Mouse (Mus musculus) midbrain, embryonic 14.5 days (tissue): Measurements from ENCODE around the gene Gne. TPM values are rescaled to one million over a fixed set of nuclear protein-coding genes. Genes with fewer than 3 reads are reported as not detected.
"Not testable (repeated sequence)": the region's sequence is repeated elsewhere in the genome, so short reads cannot be mapped to it uniquely, and the experiment has no call there.

Experiments used
- ATAC-seq: fragments of 200-750 bp; cut with Nextera tagmentation; 2 replicates; pipeline ENCODE4 v1.8.0; 2017; ENCODE audit warnings: moderate number of reproducible peaks, moderate library complexity; ENCODE audit not compliant: low FRiP score, low TSS enrichment
- DNase-seq: peaks from one replicate; pipeline ENCODE4 v3.0.0-alpha.2; 2015
- H3K27ac ChIP-seq: fragments of 300-500 bp; sonication (generic); replicated peaks from 2 replicates; pipeline ENCODE4 v1.5.1; 2014; ENCODE audit warnings: mild to moderate bottlenecking, low read depth, low read length, moderate library complexity
- H3K27me3 ChIP-seq: fragments of 300-500 bp; sonication (generic); 2 replicates; pipeline ENCODE4 v1.6.1; 2014; ENCODE audit warnings: low read length, control low read depth, mixed read lengths; ENCODE audit not compliant: control insufficient read depth, insufficient read depth
- H3K36me3 ChIP-seq: fragments of 300-500 bp; sonication (generic); 2 replicates; pipeline ENCODE4 v1.6.1; 2014; ENCODE audit warnings: low read length, control low read depth; ENCODE audit not compliant: control insufficient read depth, insufficient read depth
- H3K4me1 ChIP-seq: fragments of 300-500 bp; sonication (generic); 2 replicates; pipeline ENCODE4 v1.6.1; 2014; ENCODE audit warnings: mild to moderate bottlenecking, antibody characterized with exemption, low read length, control low read depth; ENCODE audit not compliant: control insufficient read depth, insufficient read depth
- H3K4me2 ChIP-seq: fragments of 300-500 bp; sonication (generic); 2 replicates; pipeline ENCODE4 v1.6.1; 2014; ENCODE audit warnings: mild to moderate bottlenecking, low read length, moderate library complexity
- H3K4me3 ChIP-seq: fragments of 300-500 bp; sonication (generic); replicated peaks from 2 replicates; pipeline ENCODE4 v1.5.1; 2014; ENCODE audit warnings: low read depth, low read length
- H3K9ac ChIP-seq: fragments of 300-500 bp; sonication (generic); replicated peaks from 2 replicates; pipeline ENCODE4 v1.6.1; 2014; ENCODE audit warnings: mild to moderate bottlenecking, low read length, moderate library complexity
- H3K9me3 ChIP-seq: fragments of 300-500 bp; sonication (generic); 2 replicates; pipeline ENCODE4 v1.6.1; 2016; ENCODE audit warnings: low read length, control low read depth, mixed read lengths; ENCODE audit not compliant: control insufficient read depth
- WGBS: fragments of 180-500 bp; shearing (Covaris S2); extraction: QIAGEN DNeasy Blood & Tissue Kit; methylation state at CpG from one replicate; pipeline ENCODE4 v1.1.7; 2014; 5-methylcytosine and 5-hydroxymethylcytosine counted together
- polyA plus RNA-seq: library from polyadenylated mRNA; unstranded; fragments of >200 nt; fragmentation: Nextera tagmentation; extraction: Ambion mirVana; gene quantifications from 2 replicates; pipeline ENCODE4 v1.2.1, GENCODE M21; 2014

The Gne gene
- polyA plus RNA-seq, 1 experiment from 2014 or later, result 29.5 TPM

DNA sequence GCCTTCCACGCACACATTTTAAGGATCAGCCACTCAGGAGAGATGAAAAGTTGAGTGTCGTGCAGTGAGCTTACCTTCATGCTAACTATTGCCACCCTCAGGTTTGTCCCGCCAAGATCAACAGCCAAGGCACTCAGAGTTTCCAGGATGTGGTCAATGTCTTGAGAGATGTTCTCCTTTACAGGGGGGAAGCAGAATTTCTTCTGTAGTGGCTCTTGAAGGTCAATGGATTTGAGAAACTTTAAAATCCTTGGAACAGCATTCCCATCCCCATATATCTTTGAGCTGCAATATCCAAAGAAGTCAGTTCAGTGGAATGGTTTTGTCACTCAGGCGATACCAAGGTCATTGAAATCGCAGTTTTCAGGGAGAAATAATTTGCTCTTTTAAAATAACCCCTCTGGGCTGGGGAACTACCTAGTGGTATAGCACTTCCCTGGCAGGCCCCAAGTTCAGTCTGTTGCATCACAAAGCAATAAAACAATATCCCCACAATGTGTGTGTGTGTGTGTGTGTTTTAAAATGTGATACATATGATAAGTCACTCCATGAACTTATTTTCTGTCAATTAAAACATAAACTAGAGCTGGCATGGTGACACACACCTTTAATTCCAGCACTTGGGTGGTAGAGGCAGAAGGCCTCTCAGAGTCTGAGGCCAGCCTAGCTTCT, 39.2 kb downstream of the Gne start:
- H3K27me3 ChIP-seq, result peaks cover 7% of the 10 kb centered on the region; the same call in 1 of the 2 replicates
- peaks cover 46% of the 10 kb centered on the region for H3K36me3 ChIP-seq
- no peak overlapping the region for H3K9ac ChIP-seq
- no peaks in the 10 kb centered on the region for H3K9me3 ChIP-seq
- WGBS, result 95% methylated on average over 5 of the region's 5 CpGs
- no peak for DNase-seq
- no peaks in the 10 kb centered on the region for H3K4me1 ChIP-seq
- H3K4me3 ChIP-seq, result no peak overlapping the region
- no peak overlapping the region for H3K4me2 ChIP-seq
- ATAC-seq, result no peak
- no peak overlapping the region for H3K27ac ChIP-seq

DNA sequence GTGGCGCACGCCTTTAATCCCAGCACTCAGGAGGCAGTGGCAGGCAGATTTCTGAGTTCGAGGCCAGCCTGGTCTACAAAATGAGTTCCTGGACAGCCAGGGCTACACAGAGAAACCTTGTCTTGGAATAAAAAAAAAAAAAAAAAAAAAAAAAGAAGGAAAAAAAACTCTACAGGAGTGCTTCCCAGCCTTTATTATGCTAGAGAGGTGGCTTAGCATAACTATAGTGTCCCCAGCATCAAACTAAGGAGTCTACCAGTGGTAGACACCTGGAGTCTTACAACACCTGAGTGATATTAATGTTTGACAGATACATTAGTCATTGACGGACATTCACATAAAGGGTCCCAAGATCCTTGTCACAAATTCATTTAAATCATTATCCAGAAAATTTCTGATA, 40.8 kb downstream of the Gne start:
- WGBS, result 95% methylated on average over 4 of the region's 4 CpGs
- not testable (repeated sequence) for ATAC-seq, H3K9me3 ChIP-seq, H3K27ac ChIP-seq, H3K4me1 ChIP-seq, DNase-seq, H3K4me3 ChIP-seq, H3K9ac ChIP-seq, H3K4me2 ChIP-seq
- H3K27me3 ChIP-seq, result peaks cover 24% of the 10 kb centered on the region
- H3K36me3 ChIP-seq, result peaks cover 52% of the 10 kb centered on the region

DNA sequence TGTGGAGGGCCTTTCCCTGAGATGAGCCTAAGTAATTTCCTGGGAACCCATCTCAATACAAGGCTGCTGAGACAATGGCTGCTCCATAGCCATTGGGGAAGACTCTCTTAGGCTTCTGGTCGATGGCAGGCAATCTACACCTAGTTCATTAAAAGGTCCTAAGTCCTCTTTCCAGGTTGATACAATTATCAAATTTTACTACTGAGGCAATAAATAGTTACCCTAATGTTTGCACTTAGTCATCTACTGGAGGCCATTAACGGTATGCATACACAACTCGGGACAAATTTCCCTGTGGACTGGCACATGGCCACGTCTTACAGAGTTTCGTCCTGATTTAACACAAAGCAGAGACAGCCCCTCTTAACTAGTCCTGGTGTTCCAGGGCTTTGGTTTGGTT, 41.5 kb downstream of the Gne start:
- WGBS, result 92% methylated on average over 5 of the region's 5 CpGs
- Histone ChIP-seq H3K4me1 (no peaks in the 10 kb centered on the region), H3K4me2 (no peak overlapping the region), H3K9ac (no peak overlapping the region), H3K27me3 (peaks cover 25% of the 10 kb centered on the region), H3K27ac (no peak overlapping the region), H3K4me3 (no peak overlapping the region), H3K9me3 (no peaks in the 10 kb centered on the region), H3K36me3 (peaks cover 54% of the 10 kb centered on the region)
- ATAC-seq, result no peak
- DNase-seq, result no peak

DNA sequence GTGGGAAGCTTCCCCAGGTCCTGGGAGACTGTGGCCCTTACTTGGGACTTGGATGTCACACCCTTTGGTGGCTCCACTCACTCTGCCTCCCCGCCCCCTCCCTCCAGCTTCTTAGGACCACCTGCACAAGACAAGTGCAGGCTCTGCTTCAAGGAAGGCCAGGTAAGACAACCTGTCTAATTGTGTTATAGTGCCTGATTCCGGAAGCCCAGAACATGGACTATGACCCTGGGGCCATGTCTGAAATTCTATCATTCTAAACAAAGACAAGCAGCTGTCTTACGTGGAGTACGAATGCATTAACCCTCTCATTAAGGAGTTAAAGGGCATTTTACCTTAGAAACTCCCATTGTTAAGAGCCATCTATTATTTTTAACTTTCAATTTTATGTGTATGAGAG, 43.2 kb downstream of the Gne start:
- Histone ChIP-seq H3K4me1 (no peaks in the 10 kb centered on the region), H3K36me3 (peaks cover 67% of the 10 kb centered on the region), H3K27ac (no peak overlapping the region), H3K4me3 (no peak overlapping the region), H3K27me3 (peaks cover 39% of the 10 kb centered on the region), H3K9ac (no peak overlapping the region), H3K4me2 (no peak overlapping the region), H3K9me3 (no peaks in the 10 kb centered on the region)
- DNase-seq (no peak), ATAC-seq (no peak)
- WGBS, result 90% methylated on average over 4 of the region's 4 CpGs

DNA sequence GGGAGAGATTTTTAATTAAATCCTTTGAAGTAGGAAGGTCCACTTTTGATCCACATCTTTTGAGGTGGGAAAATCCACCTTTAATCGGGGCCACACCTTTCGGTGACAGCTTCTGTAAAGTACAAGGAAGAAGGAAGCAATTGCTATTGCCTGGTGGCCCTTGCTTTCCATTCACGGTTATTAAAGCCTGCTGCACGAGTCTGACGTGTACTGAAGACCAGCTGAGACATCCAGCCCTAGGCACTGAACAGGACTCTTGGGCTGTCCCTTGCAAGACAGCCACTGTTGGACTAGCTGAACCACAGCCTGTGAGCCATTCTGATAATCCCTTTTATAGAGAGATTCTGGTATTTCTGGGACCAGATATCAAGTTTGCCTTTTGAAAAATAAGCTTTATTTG, 47.5 kb downstream of the Gne start:
- Histone ChIP-seq H3K4me2 (no peak overlapping the region), H3K27me3 (peaks cover 72% of the 10 kb centered on the region), H3K4me1 (no peaks in the 10 kb centered on the region), H3K27ac (no peak overlapping the region), H3K9me3 (no peaks in the 10 kb centered on the region), H3K9ac (no peak overlapping the region), H3K4me3 (no peak overlapping the region), H3K36me3 (peaks cover 81% of the 10 kb centered on the region)
- DNase-seq, result no peak
- no peak for ATAC-seq
- 68% methylated on average over 5 of the region's 5 CpGs for WGBS

DNA sequence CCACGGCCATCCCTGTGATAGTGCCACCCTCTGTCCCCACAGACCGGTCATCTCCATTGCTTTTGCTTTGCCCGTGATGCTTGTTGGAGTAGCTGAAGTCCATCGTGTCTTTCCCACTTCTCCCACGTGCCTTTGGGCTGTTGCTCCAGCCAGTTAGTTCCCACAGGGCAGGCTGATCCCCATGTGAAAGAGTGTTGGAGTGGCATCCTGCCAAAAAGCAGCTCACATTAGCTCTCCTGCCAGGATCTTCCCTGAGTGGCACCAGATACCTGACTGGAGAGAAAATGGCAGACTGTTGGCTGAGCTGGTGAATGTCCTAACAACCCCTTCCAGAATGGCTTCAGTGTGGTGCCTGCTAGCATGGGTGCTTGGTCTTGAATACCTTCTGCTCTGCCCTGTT, 52.5 kb downstream of the Gne start:
- Histone ChIP-seq H3K4me3 (no peak overlapping the region), H3K4me2 (no peak overlapping the region), H3K36me3 (peaks cover 74% of the 10 kb centered on the region), H3K9me3 (no peaks in the 10 kb centered on the region), H3K27ac (no peak overlapping the region), H3K9ac (no peak overlapping the region), H3K4me1 (peaks cover 11% of the 10 kb centered on the region), H3K27me3 (peaks cover 63% of the 10 kb centered on the region)
- ATAC-seq (no peak), DNase-seq (peak; percentile 23)
- 87% methylated on average over 5 of the region's 5 CpGs for WGBS

DNA sequence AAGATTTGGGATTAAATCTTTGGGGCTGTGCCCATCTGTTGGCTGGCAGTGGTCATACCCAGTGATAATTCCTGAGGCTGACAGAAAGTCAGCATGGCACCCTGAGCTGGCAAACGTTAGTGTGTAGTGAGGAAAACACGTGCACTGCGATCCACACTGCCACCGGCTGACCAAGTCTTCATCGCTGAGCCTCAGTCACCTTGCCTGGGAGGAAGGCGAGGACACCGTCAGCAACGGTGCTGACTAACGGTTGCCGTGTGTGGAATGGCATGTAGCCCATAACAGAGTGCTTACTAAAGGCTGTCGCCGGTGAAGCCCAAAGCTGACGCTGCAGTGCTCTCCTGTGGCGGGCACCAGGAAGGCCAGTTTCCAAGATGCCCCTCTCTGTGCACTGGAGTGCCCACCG, 54.3 kb downstream of the Gne start:
- WGBS, result 87% methylated on average over 15 of the region's 15 CpGs
- H3K4me2 ChIP-seq, result no peak overlapping the region
- H3K9ac ChIP-seq, result no peak overlapping the region
- no peak overlapping the region for H3K4me3 ChIP-seq
- peak; percentile 12 for DNase-seq
- peaks cover 80% of the 10 kb centered on the region for H3K36me3 ChIP-seq
- H3K27ac ChIP-seq, result no peak overlapping the region
- no peak for ATAC-seq
- peaks cover 64% of the 10 kb centered on the region for H3K27me3 ChIP-seq
- peaks cover 11% of the 10 kb centered on the region for H3K4me1 ChIP-seq
- H3K9me3 ChIP-seq, result no peaks in the 10 kb centered on the region

DNA sequence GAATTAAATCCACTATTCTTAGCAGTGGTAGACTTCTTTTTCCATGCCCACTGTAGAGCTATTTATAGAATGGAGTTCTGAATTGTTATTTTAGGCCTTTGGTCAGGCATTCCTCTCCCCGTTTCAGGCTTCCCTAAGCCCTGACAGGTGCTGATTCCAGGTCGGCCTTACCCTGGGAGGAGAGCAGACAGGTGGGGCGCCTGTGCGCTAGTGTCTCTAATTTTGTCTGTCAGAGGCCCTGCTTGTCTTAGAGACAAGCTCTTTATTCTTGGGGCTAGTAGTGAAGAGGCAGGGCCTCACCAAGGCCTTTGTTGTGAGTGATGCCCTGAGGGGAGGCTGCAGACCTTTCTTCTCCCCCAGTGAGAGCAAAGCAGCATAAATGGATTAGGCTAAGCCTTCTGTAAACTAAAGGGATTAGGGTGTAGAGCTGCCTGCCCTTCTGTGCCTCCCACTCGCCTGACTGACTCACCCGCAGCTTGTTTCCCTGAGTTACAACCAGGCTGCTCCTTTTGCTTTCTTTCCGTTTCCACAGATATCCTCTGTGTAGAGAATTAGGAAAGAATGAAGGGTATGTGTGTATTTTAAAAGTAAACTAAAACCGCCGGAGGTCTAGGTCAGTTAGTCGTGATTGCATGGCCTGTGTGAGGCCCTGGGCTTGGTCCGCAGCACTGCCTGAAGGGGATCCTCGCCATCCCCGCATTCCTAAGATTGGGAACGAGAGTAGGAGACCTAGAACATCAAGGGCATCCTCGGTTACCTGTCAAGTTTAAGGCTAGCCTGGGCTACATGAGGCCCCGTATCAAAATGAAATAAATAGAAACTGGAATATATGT, 55.5 kb downstream of the Gne start:
- DNase-seq (peak; percentile 75), ATAC-seq (peak; percentile 50; the same call in 1 of the 2 replicates)
- Histone ChIP-seq H3K27me3 (peaks cover 72% of the 10 kb centered on the region), H3K27ac (0 out of 2 replicates have a peak overlapping the region, but pooled peaks have one; percentile 6), H3K9ac (no peak overlapping the region; the same call in 1 of the 2 replicates), H3K9me3 (no peaks in the 10 kb centered on the region), H3K4me3 (no peak overlapping the region), H3K4me1 (peaks cover 11% of the 10 kb centered on the region), H3K36me3 (peaks cover 85% of the 10 kb centered on the region), H3K4me2 (no peak overlapping the region)
- WGBS, result 13% methylated on average over 16 of the region's 16 CpGs
